Mouse (Mus musculus) CH12.LX (cell line): Measurements from ENCODE around the gene Asxl1. TPM values are rescaled to one million over a fixed set of nuclear protein-coding genes. Genes with fewer than 3 reads are reported as not detected.

Experiments
- DNase-seq: peaks from one replicate; pipeline ENCODE4 v3.0.0-alpha.2; 2013; ENCODE audit errors: extremely low read depth
- H3K27ac ChIP-seq: 2 replicates; pipeline ENCODE4 v1.5.1; 2012; ENCODE audit warnings: low read depth, mild to moderate bottlenecking, control low read depth, moderate library complexity; ENCODE audit not compliant: insufficient read depth
- H3K27me3 ChIP-seq: replicated peaks from 2 replicates; pipeline ENCODE3; 2012; ENCODE audit warnings: inconsistent platforms
- H3K36me3 ChIP-seq, 2 experiments: replicated peaks in 1 of 2; 2 replicates each; pipeline versions ENCODE3 to v1.6.1; 2012; ENCODE audit warnings: inconsistent platforms in 1 of 2, low read length in 1 of 2, mild to moderate bottlenecking in 1 of 2, mixed read lengths in 1 of 2, moderate library complexity in 1 of 2; ENCODE audit not compliant: control insufficient read depth in 1 of 2, insufficient read depth in 1 of 2
- H3K4me1 ChIP-seq, 2 experiments: 2 replicates each; pipeline ENCODE4 v1.6.1; 2012; ENCODE audit warnings: inconsistent platforms in 1 of 2, moderate library complexity in 1 of 2; ENCODE audit not compliant: insufficient read depth in 2 of 2, control insufficient read depth in 1 of 2
- H3K4me2 ChIP-seq: 2 replicates; pipeline ENCODE4 v1.6.1; 2012; ENCODE audit warnings: low read depth, mild to moderate bottlenecking, control low read depth; ENCODE audit not compliant: poor library complexity, insufficient read depth, severe bottlenecking
- H3K4me3 ChIP-seq, 3 experiments: fragments of 150-350 bp in 1 of 3; sonication (generic) in 1 of 3; replicated peaks in 1 of 3; 2 replicates each; pipeline versions ENCODE3 to v1.5.1; 2011 to 2012; ENCODE audit warnings: low read depth in 2 of 3, low read length in 2 of 3, mild to moderate bottlenecking in 2 of 3, moderate library complexity in 2 of 3, control low read depth in 1 of 3, improper control_type of control experiment in 1 of 3, inconsistent platforms in 1 of 3, mixed read lengths in 1 of 3; ENCODE audit not compliant: poor library complexity in 1 of 3
- H3K79me2 ChIP-seq: replicated peaks from 2 replicates; pipeline ENCODE4 v1.6.1; 2012; ENCODE audit warnings: mild to moderate bottlenecking, moderate library complexity; ENCODE audit not compliant: control insufficient read depth, poor library complexity, insufficient read depth, severe bottlenecking; ENCODE audit errors: extremely low read depth
- H3K9ac ChIP-seq: 2 replicates; pipeline ENCODE4 v1.6.1; 2012; ENCODE audit warnings: low read depth, mild to moderate bottlenecking, control low read depth, moderate library complexity; ENCODE audit not compliant: insufficient read depth
- H3K9me3 ChIP-seq: replicated peaks from 2 replicates; pipeline ENCODE3; 2012; ENCODE audit warnings: low read length, inconsistent platforms, mixed read lengths
- BHLHE40 ChIP-seq: IDR thresholded peaks from 2 replicates; pipeline ENCODE4 v1.6.1; 2011; ENCODE audit warnings: mild to moderate bottlenecking, low read depth, low read length, improper control_type of control experiment
- CHD1 ChIP-seq: IDR thresholded peaks from 2 replicates; pipeline ENCODE4 v1.6.1; 2012; ENCODE audit warnings: low read depth, low read length, improper control_type of control experiment, inconsistent platforms
- CHD2 ChIP-seq: IDR thresholded peaks from 2 replicates; pipeline ENCODE4 v1.6.1; 2011; ENCODE audit warnings: low read length, improper control_type of control experiment
- CTCF ChIP-seq, 2 experiments: IDR thresholded peaks in 1 of 2; conservative IDR thresholded peaks in 1 of 2; 2 replicates each; pipeline ENCODE4 v1.5.1; 2011 to 2012; ENCODE audit warnings: low read depth in 2 of 2, low read length in 2 of 2, improper control_type of control experiment in 1 of 2, inconsistent platforms in 1 of 2, mild to moderate bottlenecking in 1 of 2, moderate library complexity in 1 of 2
- E2F4 ChIP-seq: IDR thresholded peaks from 2 replicates; pipeline ENCODE4 v1.6.1; 2011; ENCODE audit warnings: low read depth, low read length, improper control_type of control experiment; ENCODE audit not compliant: insufficient replicate concordance
- ELF1 ChIP-seq: IDR thresholded peaks from 2 replicates; pipeline ENCODE4 v1.6.1; 2014; ENCODE audit warnings: low read depth, mild to moderate bottlenecking, inconsistent platforms, low read length, improper control_type of control experiment
- EP300 ChIP-seq: IDR thresholded peaks from 2 replicates; pipeline ENCODE4 v1.6.1; 2011; ENCODE audit warnings: low read length, improper control_type of control experiment
- ETS1 ChIP-seq: conservative IDR thresholded peaks from 2 replicates; pipeline ENCODE4 v1.6.1; 2012; ENCODE audit warnings: low read depth, mild to moderate bottlenecking, inconsistent platforms, low read length, improper control_type of control experiment, moderate library complexity
- IRF4 ChIP-seq: IDR thresholded peaks from 2 replicates; pipeline ENCODE4 v1.6.1; 2014; ENCODE audit warnings: low read depth, mild to moderate bottlenecking, inconsistent platforms, low read length, improper control_type of control experiment
- JUN ChIP-seq: IDR thresholded peaks from 2 replicates; pipeline ENCODE4 v1.6.1; 2011; ENCODE audit warnings: low read depth, mild to moderate bottlenecking, low read length, improper control_type of control experiment, moderate library complexity; ENCODE audit not compliant: insufficient read depth
- JUND ChIP-seq: conservative IDR thresholded peaks from 2 replicates; pipeline ENCODE4 v1.6.1; 2011; ENCODE audit warnings: low read depth, low read length, improper control_type of control experiment
- KAT2A ChIP-seq: IDR thresholded peaks from 2 replicates; pipeline ENCODE4 v1.6.1; 2012; ENCODE audit warnings: low read length, improper control_type of control experiment, inconsistent platforms; ENCODE audit not compliant: insufficient replicate concordance
- MAFK ChIP-seq: IDR thresholded peaks from 2 replicates; pipeline ENCODE4 v1.6.1; 2011; ENCODE audit warnings: low read length, improper control_type of control experiment; ENCODE audit not compliant: insufficient replicate concordance
- MAZ ChIP-seq: IDR thresholded peaks from 2 replicates; pipeline ENCODE4 v1.6.1; 2012; ENCODE audit warnings: low read depth, mild to moderate bottlenecking, inconsistent platforms, low read length, improper control_type of control experiment, moderate library complexity
- MYC ChIP-seq: IDR thresholded peaks from 2 replicates; pipeline ENCODE4 v1.6.1; 2011; ENCODE audit warnings: low read depth, mild to moderate bottlenecking, improper control_type of control experiment, low read length
- NELFE ChIP-seq: IDR thresholded peaks from 2 replicates; pipeline ENCODE4 v1.6.1; 2011; ENCODE audit warnings: low read depth, low read length, improper control_type of control experiment
- NRF1 ChIP-seq: IDR thresholded peaks from 2 replicates; pipeline ENCODE4 v1.6.1; 2014; ENCODE audit warnings: low read depth, mild to moderate bottlenecking, inconsistent platforms, low read length, improper control_type of control experiment, moderate library complexity
- POLR2A ChIP-seq: IDR thresholded peaks from 2 replicates; pipeline ENCODE4 v1.6.1; 2011; ENCODE audit warnings: low read depth, mild to moderate bottlenecking, improper control_type of control experiment, low read length
- POLR2AphosphoS2 ChIP-seq: IDR thresholded peaks from 2 replicates; pipeline ENCODE4 v1.6.1; 2011; ENCODE audit warnings: low read depth, low read length, improper control_type of control experiment
- RAD21 ChIP-seq: IDR thresholded peaks from 2 replicates; pipeline ENCODE4 v1.6.1; 2011; ENCODE audit warnings: low read depth, mild to moderate bottlenecking, low read length, improper control_type of control experiment, moderate library complexity
- RCOR1 ChIP-seq: conservative IDR thresholded peaks from 2 replicates; pipeline ENCODE4 v1.6.1; 2012; ENCODE audit warnings: low read depth, mild to moderate bottlenecking, inconsistent platforms, low read length, improper control_type of control experiment
- SIN3A ChIP-seq: IDR thresholded peaks from 2 replicates; pipeline ENCODE4 v1.6.1; 2012; ENCODE audit warnings: low read length, improper control_type of control experiment, inconsistent platforms
- SMC3 ChIP-seq: IDR thresholded peaks from 2 replicates; pipeline ENCODE4 v1.6.1; 2011; ENCODE audit warnings: low read depth, low read length, improper control_type of control experiment
- TBP ChIP-seq: conservative IDR thresholded peaks from 2 replicates; pipeline ENCODE4 v1.6.1; 2011; ENCODE audit warnings: low read depth, low read length, improper control_type of control experiment
- UBTF ChIP-seq: IDR thresholded peaks from 2 replicates; pipeline ENCODE4 v1.6.1; 2012; ENCODE audit warnings: low read depth, mild to moderate bottlenecking, inconsistent platforms, low read length, improper control_type of control experiment, moderate library complexity
- USF1 ChIP-seq: IDR thresholded peaks from 2 replicates; pipeline ENCODE4 v1.6.1; 2014; ENCODE audit warnings: low read depth, mild to moderate bottlenecking, inconsistent platforms, low read length, improper control_type of control experiment
- USF2 ChIP-seq: conservative IDR thresholded peaks from 2 replicates; pipeline ENCODE4 v1.6.1; 2011; ENCODE audit warnings: low read depth, low read length, improper control_type of control experiment
- ZC3H11A ChIP-seq: IDR thresholded peaks from 2 replicates; pipeline ENCODE4 v1.6.1; 2012; ENCODE audit warnings: low read depth, mild to moderate bottlenecking, inconsistent platforms, low read length, improper control_type of control experiment
- ZNF384 ChIP-seq: IDR thresholded peaks from 2 replicates; pipeline ENCODE4 v1.6.1; 2012; ENCODE audit warnings: low read depth, low read length, improper control_type of control experiment, inconsistent platforms
- dilution Hi-C: fragments of 300-500 bp; cut with MboI; formaldehyde crosslinking; loops from 2 replicates; pipeline ENCODE4 v1.14.3; 2020; ENCODE audit warnings: low sequenced_read_pairs; ENCODE audit not compliant: extremely low pct_unique_long_range_greater_than_20kb, extremely low pct_ligation_motif_present
- in situ Hi-C: fragments of 300-500 bp; cut with MboI; formaldehyde crosslinking; loops from 3 replicates; pipeline ENCODE4 v1.14.3; 2019; ENCODE audit warnings: low sequenced_read_pairs, low pct_ligation_motif_present, low pct_unique_long_range_greater_than_20kb, mixed read lengths
- polyA plus RNA-seq: library from polyadenylated mRNA; unstranded; fragments of >175 nt; gene quantifications from 2 replicates; pipeline ENCODE4 v1.2.1, GENCODE M21; 2012; ENCODE audit warnings: low read depth; ENCODE audit not compliant: insufficient read length
- total RNA-seq, 2 experiments: library from RNA; depleted of rRNA; stranded (reverse); fragments of 300-350 nt in 1 of 2; fragments of >200 nt in 1 of 2; gene quantifications; 2 replicates each; pipeline ENCODE4 v1.2.3; 2012 to 2014

The Asxl1 gene
- total and polyA plus RNA-seq, 3 experiments, result 12.7 to 31.1 (median 18.0) TPM

- no peak overlapping the region for H3K4me2 ChIP-seq
- H3K27me3 ChIP-seq, result no peaks in the 10 kb centered on the region
- no peak overlapping the region for H3K4me3 ChIP-seq
- H3K79me2 ChIP-seq, result no peaks in the 10 kb centered on the region; the same call in 1 of the 2 replicates
- no peak for TF ChIP-seq ELF1
- no peak for TF ChIP-seq SIN3A
- no peak for TF ChIP-seq TBP
- no peak for TF ChIP-seq NRF1
- no peak for TF ChIP-seq MAFK
- TF ChIP-seq E2F4, result no peak
- TF ChIP-seq POLR2AphosphoS2, result no peak
- TF ChIP-seq BHLHE40, result no peak
- TF ChIP-seq JUND, result no peak
- no peak for TF ChIP-seq NELFE
- no peak for TF ChIP-seq ZNF384
- no peak for TF ChIP-seq MAZ
- no peak for TF ChIP-seq CTCF (conservative IDR thresholded peaks at IDR 0.05 in 1 of 2, IDR thresholded peaks at IDR 0.05 in 1 of 2; ENCODE audit: low read depth in 2 of 2, low read length in 2 of 2)
- TF ChIP-seq JUN, result no peak
- TF ChIP-seq USF2, result no peak
- no peak for TF ChIP-seq POLR2A
- DNase-seq, result no peak
- no peak overlapping the region for H3K9ac ChIP-seq
- no peaks in the 10 kb centered on the region for H3K9me3 ChIP-seq
- in situ Hi-C loops, result no loop called here
- H3K36me3 ChIP-seq, result peaks cover 0 to 49% of the 10 kb centered on the region in 2 experiments
- peaks cover 0 to under 1% of the 10 kb centered on the region in 2 experiments; a peak in 1 of 4 replicates for H3K4me1 ChIP-seq
- H3K27ac ChIP-seq, result no peak overlapping the region
- dilution Hi-C loops, result no loop called here
Observed at GRCm38 (mm10) chr2:153428485-153428884, 82.9 kb downstream of the Asxl1 start.

GRCm38 (mm10) chr2:153430571-153430970, 84.9 kb downstream of the Asxl1 start:
- in situ Hi-C loops, result loop anchor here (5.0 kb wide), 1 partner anchor 37 kb away; no protein-coding TSS in a partner anchor
- dilution Hi-C loops, result no loop called here
- Histone ChIP-seq H3K4me1 (peaks cover 5 to 16% of the 10 kb centered on the region in 2 experiments; a peak in 2 of 4 replicates), H3K4me3 (no peak overlapping the region), H3K9ac (no peak overlapping the region)
- TF ChIP-seq JUND, result no peak
- TF ChIP-seq CHD2, result no peak
- TF ChIP-seq POLR2A, result no peak
- no peak for TF ChIP-seq CTCF (conservative IDR thresholded peaks at IDR 0.05 in 1 of 2, IDR thresholded peaks at IDR 0.05 in 1 of 2; ENCODE audit: low read depth in 2 of 2, low read length in 2 of 2)
- no peak for TF ChIP-seq MAFK
- no peak for TF ChIP-seq MAZ
- no peak for TF ChIP-seq RCOR1
- TF ChIP-seq SMC3, result no peak
- TF ChIP-seq USF1, result no peak
- no peak for TF ChIP-seq UBTF
- no peak for TF ChIP-seq MYC
- no peak for TF ChIP-seq EP300
- TF ChIP-seq IRF4, result no peak
- no peak for TF ChIP-seq ETS1
- no peak for TF ChIP-seq RAD21
- no peak for TF ChIP-seq KAT2A
- TF ChIP-seq BHLHE40, result no peak
- TF ChIP-seq CHD1, result no peak
- no peak for TF ChIP-seq ZC3H11A
- TF ChIP-seq, all 38 proteins: peak for 0
- Histone ChIP-seq H3K36me3 (peaks cover 0 to 45% of the 10 kb centered on the region in 2 experiments), H3K27ac (no peak overlapping the region), H3K4me2 (no peak overlapping the region), H3K79me2 (no peaks in the 10 kb centered on the region), H3K9me3 (no peaks in the 10 kb centered on the region), H3K27me3 (no peaks in the 10 kb centered on the region)
- no peak for DNase-seq
